Mouse (Mus musculus) midbrain, embryonic 12.5 days (tissue): ENCODE results near the gene Foxd1. TPM values are rescaled to one million over a fixed set of nuclear protein-coding genes. Genes with fewer than 3 reads are reported as not detected.

ENCODE experiments used
- ATAC-seq: fragments of 200-750 bp; cut with Nextera tagmentation; 2 replicates; pipeline ENCODE4 v1.8.0; 2017; ENCODE audit warnings: low read depth, moderate TSS enrichment, moderate library complexity; ENCODE audit not compliant: low FRiP score
- H3K27ac ChIP-seq: fragments of 300-500 bp; sonication (generic); replicated peaks from 2 replicates; pipeline ENCODE4 v1.5.1; 2016; ENCODE audit warnings: mild to moderate bottlenecking
- H3K27me3 ChIP-seq: fragments of 300-500 bp; sonication (generic); 2 replicates; pipeline ENCODE4 v1.6.1; 2016; ENCODE audit warnings: mild to moderate bottlenecking
- H3K36me3 ChIP-seq: fragments of 300-500 bp; sonication (generic); 2 replicates; pipeline ENCODE4 v1.6.1; 2016
- H3K4me1 ChIP-seq: fragments of 300-500 bp; sonication (generic); 2 replicates; pipeline ENCODE4 v1.6.1; 2016
- H3K4me2 ChIP-seq: fragments of 300-500 bp; sonication (generic); replicated peaks from 2 replicates; pipeline ENCODE4 v1.6.1; 2016; ENCODE audit warnings: mild to moderate bottlenecking, moderate library complexity
- H3K4me3 ChIP-seq: fragments of 300-500 bp; sonication (generic); 2 replicates; pipeline ENCODE4 v1.5.1; 2016; ENCODE audit warnings: mild to moderate bottlenecking
- H3K9ac ChIP-seq: fragments of 300-500 bp; sonication (generic); replicated peaks from 2 replicates; pipeline ENCODE4 v1.6.1; 2016; ENCODE audit warnings: mild to moderate bottlenecking, moderate library complexity
- H3K9me3 ChIP-seq: fragments of 300-500 bp; sonication (generic); 2 replicates; pipeline ENCODE4 v1.6.1; 2016; ENCODE audit warnings: mild to moderate bottlenecking
- WGBS: fragments of 180-500 bp; shearing (Covaris S2); methylation state at CpG from one replicate; pipeline ENCODE4 v1.1.7; 2016; 5-methylcytosine and 5-hydroxymethylcytosine counted together
- polyA plus RNA-seq: library from polyadenylated mRNA; unstranded; fragments of >200 nt; fragmentation: Nextera tagmentation; extraction: Ambion mirVana; gene quantifications from 2 replicates; pipeline ENCODE4 v1.2.1, GENCODE M21; 2016

The Foxd1 gene
- polyA plus RNA-seq, 1 experiment from 2014 or later, result 6.0 TPM

GRCm38 (mm10) chr13:98356176-98356972, 2.3 kb downstream of the Foxd1 start:
- H3K4me3 ChIP-seq, result peak overlapping the region; percentile 52
- WGBS, result 4% methylated on average over 9 of the region's 9 CpGs
- no peaks in the 10 kb centered on the region for H3K9me3 ChIP-seq
- H3K36me3 ChIP-seq, result no peaks in the 10 kb centered on the region
- peak overlapping the region; percentile 63 for H3K9ac ChIP-seq
- no peak for ATAC-seq
- H3K4me2 ChIP-seq, result peak overlapping the region; percentile 71
- H3K27ac ChIP-seq, result no peak overlapping the region
- H3K4me1 ChIP-seq, result peaks cover 32% of the 10 kb centered on the region
- peaks cover 87% of the 10 kb centered on the region for H3K27me3 ChIP-seq

DNA sequence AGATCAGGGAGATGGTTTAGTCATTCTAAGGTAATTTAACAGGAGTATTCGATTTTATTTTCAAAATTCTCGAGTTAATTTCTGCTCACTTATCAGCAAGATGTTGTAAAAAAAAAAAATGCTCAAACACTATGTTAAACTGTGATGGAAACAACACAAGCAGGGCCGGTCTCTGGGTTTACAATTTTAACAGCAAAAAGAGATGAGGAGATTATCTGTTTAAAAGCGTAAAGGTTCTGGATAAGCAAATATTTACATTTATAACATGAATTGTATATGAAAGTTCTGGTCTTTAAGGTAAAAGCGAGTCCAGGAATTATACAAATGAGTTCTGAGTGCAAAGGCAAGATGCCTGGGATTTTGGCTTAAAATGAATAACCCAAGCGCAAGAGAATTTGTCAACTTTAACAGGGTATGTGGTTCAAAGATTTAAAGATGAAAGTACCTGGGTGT, 3.0 kb downstream of the Foxd1 start:
- Histone ChIP-seq H3K27me3 (peaks cover 85% of the 10 kb centered on the region), H3K9ac (no peak overlapping the region), H3K9me3 (no peaks in the 10 kb centered on the region), H3K27ac (no peak overlapping the region), H3K36me3 (no peaks in the 10 kb centered on the region), H3K4me1 (peaks cover 32% of the 10 kb centered on the region), H3K4me2 (peak overlapping the region; percentile 4; the same call in 1 of the 2 replicates), H3K4me3 (peak overlapping the region; percentile 10)
- 9% methylated on average over 6 of the region's 6 CpGs for WGBS
- ATAC-seq, result no peak

DNA sequence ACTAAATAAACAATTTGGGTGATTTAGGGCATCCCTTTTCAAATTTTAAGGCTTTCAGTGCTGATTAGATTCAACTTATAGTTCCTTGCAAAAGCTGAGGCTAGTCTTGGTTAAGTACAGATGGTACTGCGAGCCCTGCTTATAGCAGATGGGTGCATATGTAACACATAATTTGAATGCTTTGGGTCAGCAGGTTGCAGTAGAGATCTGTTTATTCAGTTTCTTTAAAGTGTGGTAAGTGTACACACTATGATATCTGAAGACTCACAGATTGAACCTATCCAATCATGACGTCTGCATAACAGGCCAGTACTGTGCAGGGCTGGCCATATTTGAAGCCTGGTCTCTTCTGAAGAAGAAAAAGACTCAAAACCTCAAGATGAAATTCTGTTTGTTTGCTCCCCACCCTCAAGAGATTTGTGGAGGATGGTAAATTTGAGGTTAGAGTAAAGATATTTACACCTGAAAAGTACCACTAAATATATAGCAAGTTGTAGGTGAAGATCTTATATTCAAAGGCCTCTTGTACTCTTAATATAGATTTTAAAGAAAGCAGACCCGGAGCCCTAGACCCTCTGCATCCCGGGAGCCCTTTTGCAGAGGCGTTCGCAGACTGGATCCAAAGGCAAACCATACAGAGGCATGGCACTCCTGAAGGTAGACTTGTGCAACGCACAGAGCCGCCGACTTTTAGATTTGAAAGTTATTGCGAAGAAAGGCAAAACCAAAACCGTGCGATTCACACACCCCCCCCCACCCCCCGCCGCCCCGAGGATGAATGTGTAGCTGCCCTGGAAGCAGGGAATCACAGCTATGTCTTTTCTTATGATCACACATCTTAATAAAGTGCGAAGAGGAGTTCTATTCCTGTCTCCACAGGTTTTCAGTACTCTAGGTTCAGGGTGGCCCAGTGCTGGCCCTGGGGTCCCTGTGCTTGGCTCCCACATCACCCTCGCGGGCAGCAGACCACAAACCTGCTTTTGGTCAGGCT, 3.7 kb downstream of the Foxd1 start:
- Histone ChIP-seq H3K4me3 (peak overlapping the region; percentile 10), H3K27me3 (peaks cover 85% of the 10 kb centered on the region), H3K9me3 (no peaks in the 10 kb centered on the region), H3K36me3 (no peaks in the 10 kb centered on the region), H3K4me2 (peak overlapping the region; percentile 31), H3K27ac (peak overlapping the region; percentile 46; the same call in 1 of the 2 replicates), H3K4me1 (peaks cover 32% of the 10 kb centered on the region), H3K9ac (0 out of 2 replicates have a peak overlapping the region, but pooled peaks have one; percentile 31)
- 2% methylated on average over 18 of the region's 18 CpGs for WGBS
- ATAC-seq, result no peak

- Histone ChIP-seq H3K4me3 (peak overlapping the region; percentile 10), H3K9me3 (no peaks in the 10 kb centered on the region), H3K4me2 (peak overlapping the region; percentile 31), H3K27ac (peak overlapping the region; percentile 46; the same call in 1 of the 2 replicates), H3K4me1 (peaks cover 30% of the 10 kb centered on the region), H3K36me3 (no peaks in the 10 kb centered on the region), H3K27me3 (peaks cover 87% of the 10 kb centered on the region), H3K9ac (0 out of 2 replicates have a peak overlapping the region, but pooled peaks have one; percentile 31)
- ATAC-seq, result no peak; the same call in 1 of the 2 replicates
- WGBS, result 1% methylated on average over 23 of the region's 23 CpGs
Observed at GRCm38 (mm10) chr13:98358424-98359181, 4.6 kb downstream of the Foxd1 start.

- Histone ChIP-seq H3K4me1 (peaks cover 23% of the 10 kb centered on the region), H3K4me2 (no peak overlapping the region; the same call in 1 of the 2 replicates), H3K4me3 (no peak overlapping the region), H3K36me3 (no peaks in the 10 kb centered on the region), H3K9me3 (no peaks in the 10 kb centered on the region), H3K27me3 (peaks cover 85% of the 10 kb centered on the region), H3K27ac (no peak overlapping the region), H3K9ac (no peak overlapping the region)
- no peak for ATAC-seq
- 2% methylated on average over 6 of the region's 8 CpGs for whole genome bisulfite sequencing
Observed at GRCm38 (mm10) chr13:98359337-98359736, 5.3 kb downstream of the Foxd1 start.

DNA sequence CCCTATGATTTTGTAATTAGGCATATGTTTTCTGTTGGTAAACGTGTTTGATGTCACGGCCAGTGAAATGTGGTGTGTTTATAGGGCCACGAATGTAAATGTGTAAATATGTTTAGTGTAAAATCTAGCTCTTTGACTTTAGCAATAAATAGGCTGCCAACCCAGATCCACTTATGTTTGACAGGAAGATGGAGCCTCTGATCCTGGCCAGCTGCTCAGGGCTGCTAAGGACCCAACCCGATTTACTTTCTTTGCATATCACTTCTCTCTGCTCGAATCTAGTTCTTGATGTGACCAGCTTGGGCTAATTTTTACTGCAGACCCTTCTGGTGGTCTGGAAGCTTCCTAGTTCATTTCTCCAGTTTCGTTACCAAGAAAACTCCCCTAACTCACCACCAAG, 6.3 kb downstream of the Foxd1 start:
- H3K27me3 ChIP-seq, result peaks cover 84% of the 10 kb centered on the region
- H3K4me3 ChIP-seq, result no peak overlapping the region
- H3K36me3 ChIP-seq, result no peaks in the 10 kb centered on the region
- no peak for ATAC-seq
- H3K27ac ChIP-seq, result no peak overlapping the region
- H3K4me1 ChIP-seq, result peaks cover 13% of the 10 kb centered on the region
- no peaks in the 10 kb centered on the region for H3K9me3 ChIP-seq
- WGBS, result 8% methylated on average over 6 of the region's 6 CpGs
- H3K4me2 ChIP-seq, result no peak overlapping the region
- no peak overlapping the region for H3K9ac ChIP-seq

GRCm38 (mm10) chr13:98361161-98361560, 7.1 kb downstream of the Foxd1 start:
- ATAC-seq, result no peak
- Histone ChIP-seq H3K27me3 (peaks cover 84% of the 10 kb centered on the region), H3K36me3 (no peaks in the 10 kb centered on the region), H3K9me3 (no peaks in the 10 kb centered on the region), H3K4me2 (no peak overlapping the region), H3K4me3 (no peak overlapping the region), H3K9ac (no peak overlapping the region), H3K4me1 (peaks cover 11% of the 10 kb centered on the region), H3K27ac (no peak overlapping the region)
- WGBS, result 7% methylated on average over 5 of the region's 5 CpGs

DNA sequence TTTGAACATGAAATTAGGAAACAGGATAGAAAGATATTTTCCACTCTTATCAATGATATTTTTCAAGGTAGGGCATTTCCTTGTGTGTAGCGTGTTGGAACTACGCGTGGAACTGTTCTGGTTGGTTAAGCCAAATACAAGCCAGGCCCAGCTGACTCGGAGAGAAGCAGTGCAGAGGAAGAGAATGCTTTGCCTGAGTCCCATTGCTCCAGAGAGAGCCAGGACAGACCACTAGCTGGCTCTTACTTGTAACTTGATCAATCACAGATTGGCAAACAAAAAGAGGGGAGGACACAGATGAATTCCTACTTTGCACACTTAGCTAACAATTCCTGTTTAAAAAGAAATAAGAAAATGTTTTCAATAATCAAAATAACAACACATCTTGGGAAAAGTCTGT, 9.0 kb downstream of the Foxd1 start:
- 7% methylated on average over 4 of the region's 4 CpGs for whole genome bisulfite sequencing
- ATAC-seq, result no peak

DNA sequence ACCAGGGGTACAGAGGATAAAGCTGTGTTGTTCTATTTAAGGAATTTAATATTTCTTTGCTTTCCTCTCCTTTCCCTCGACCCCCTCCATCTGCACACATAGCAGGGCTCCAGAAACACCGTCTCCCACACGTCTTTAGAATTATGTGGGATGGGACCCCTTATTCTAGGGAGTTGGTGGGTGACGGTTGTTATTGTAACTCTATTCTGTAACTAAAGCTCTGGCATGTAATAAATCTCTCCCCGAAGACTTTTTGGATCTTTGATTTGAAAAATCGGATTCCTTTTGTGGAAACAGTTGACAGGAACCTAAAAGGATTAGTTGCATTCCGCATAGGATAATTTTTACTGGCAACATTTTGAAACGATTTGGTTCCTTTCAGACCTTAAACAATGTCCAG, 11.0 kb downstream of the Foxd1 start:
- Histone ChIP-seq H3K27ac (no peak overlapping the region), H3K4me2 (no peak overlapping the region), H3K36me3 (no peaks in the 10 kb centered on the region), H3K9ac (no peak overlapping the region), H3K27me3 (peaks cover 90% of the 10 kb centered on the region), H3K4me1 (peaks cover 9% of the 10 kb centered on the region), H3K9me3 (no peaks in the 10 kb centered on the region), H3K4me3 (no peak overlapping the region)
- no peak for ATAC-seq
- WGBS, result 3% methylated on average over 8 of the region's 8 CpGs

More for the DNA sequence above, 9.0 kb downstream of the Foxd1 start:
- Histone ChIP-seq H3K9me3 (no peaks in the 10 kb centered on the region), H3K4me2 (no peak overlapping the region), H3K9ac (no peak overlapping the region), H3K36me3 (no peaks in the 10 kb centered on the region), H3K4me1 (peaks cover 15% of the 10 kb centered on the region), H3K27ac (no peak overlapping the region), H3K27me3 (peaks cover 90% of the 10 kb centered on the region), H3K4me3 (no peak overlapping the region)

DNA sequence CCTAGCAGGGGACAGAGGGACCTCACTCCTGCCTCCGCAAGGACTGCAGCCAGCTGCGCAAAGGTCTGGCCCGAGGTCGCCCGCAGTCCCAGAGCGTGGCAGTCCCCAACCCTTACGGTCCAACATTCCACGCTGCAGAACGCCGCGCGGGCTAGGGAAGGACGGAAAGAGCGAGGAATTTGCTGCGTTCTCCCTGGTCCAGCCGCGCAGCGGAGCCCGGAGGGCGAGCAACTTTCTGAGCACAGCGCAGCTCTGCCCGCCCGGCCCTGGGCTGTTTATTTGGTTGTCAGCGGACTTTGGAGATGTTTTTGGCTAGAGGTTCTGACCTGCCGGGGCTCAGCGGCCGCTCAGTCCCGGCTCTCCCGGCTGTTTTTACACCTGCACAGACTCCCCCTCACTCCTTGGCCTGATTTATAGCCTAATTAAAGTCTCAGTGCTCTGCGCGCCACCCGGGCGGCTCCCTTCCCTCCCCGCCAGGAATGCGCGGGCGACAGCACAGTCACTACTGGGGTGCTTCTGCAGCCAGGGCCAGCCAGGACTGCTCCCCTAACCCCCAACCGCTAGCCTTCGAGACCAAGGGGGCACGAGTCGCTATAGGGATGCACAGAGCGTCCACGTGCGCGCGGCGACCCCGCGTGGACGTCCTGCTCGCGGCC, 11.9 kb downstream of the Foxd1 start:
- peak overlapping the region; percentile 40 for H3K4me2 ChIP-seq
- H3K27me3 ChIP-seq, result peaks cover 88% of the 10 kb centered on the region
- peak; percentile 27; the same call in 1 of the 2 replicates for ATAC-seq
- peaks cover 9% of the 10 kb centered on the region for H3K4me1 ChIP-seq
- no peak overlapping the region for H3K27ac ChIP-seq
- no peaks in the 10 kb centered on the region for H3K36me3 ChIP-seq
- H3K4me3 ChIP-seq, result peak overlapping the region; percentile 27
- H3K9me3 ChIP-seq, result no peaks in the 10 kb centered on the region
- WGBS, result under 1% methylated on average over 52 of the region's 52 CpGs
- H3K9ac ChIP-seq, result no peak overlapping the region; the same call in 1 of the 2 replicates
